Mouse (Mus musculus) layer of hippocampus, adult 8-10 months (tissue): ENCODE results near the gene Lrrc31. TPM values are rescaled to one million over a fixed set of nuclear protein-coding genes. Genes with fewer than 3 reads are reported as not detected.

Source experiments
- DNase-seq, 2 experiments: peaks; one replicate each; pipeline ENCODE4 v3.0.0; 2022; ENCODE audit warnings: low spot score in 2 of 2
- total RNA-seq, 4 experiments: library from RNA; stranded (reverse); gene quantifications; 2 replicates each; pipeline ENCODE4 v1.2.4; 2022

Gene Lrrc31
- total RNA-seq, 4 experiments from 2014 or later = 0.31 TPM; not detected in 3

- DNase-seq = no peak
Measured at GRCm38 (mm10) chr3:30690976-30691375, 8.7 kb downstream of the Lrrc31 start.

- no peak for DNase-seq
Measured at GRCm38 (mm10) chr3:30687216-30687615, 12.4 kb downstream of the Lrrc31 start.

- DNase-seq = no peak
Measured at GRCm38 (mm10) chr3:30683190-30683589, 16.5 kb downstream of the Lrrc31 start.

GRCm38 (mm10) chr3:30658486-30658885, 41.2 kb downstream of the Lrrc31 start:
- no peak for DNase-seq

- DNase-seq = no peak
Measured at GRCm38 (mm10) chr3:30655937-30656336, 43.7 kb downstream of the Lrrc31 start.

GRCm38 (mm10) chr3:30650062-30650841, 49.4 kb downstream of the Lrrc31 start:
- no peak for DNase-seq

GRCm38 (mm10) chr3:30648466-30648865, 51.2 kb downstream of the Lrrc31 start:
- no peak for DNase-seq

- no peak for DNase-seq
Measured at GRCm38 (mm10) chr3:30647440-30648090, 52.1 kb downstream of the Lrrc31 start, which contains the start of gene Lrrc34. Lrrc34 (minus strand) TSS chr3:30647869.

GRCm38 (mm10) chr3:30646761-30647160, 52.9 kb downstream of the Lrrc31 start:
- DNase-seq = no peak

GRCm38 (mm10) chr3:30644207-30644606, 55.4 kb downstream of the Lrrc31 start, which contains the start of gene Lrriq4:
Lrriq4 (plus strand) TSS chr3:30644507.
- no peak for DNase-seq

- DNase-seq = no peak
Measured at GRCm38 (mm10) chr3:30635629-30636028, 64.0 kb downstream of the Lrrc31 start.

- no peak for DNase-seq
Measured at GRCm38 (mm10) chr3:30633681-30634080, 66.0 kb downstream of the Lrrc31 start.

Other genes with a start within 250 kb of the Lrrc31 start
- gene Mecom, start 151.8 kb downstream of the Lrrc31 start, total RNA-seq = 1 to 10 TPM; 2.2 to 5.5 (median 4.5) TPM
- 1 to 10 TPM in 3 of 4 experiments, under 1 TPM in 1; 0.86 to 1.5 (median 1.1) TPM for gene Actrt3, start 99.9 kb downstream of the Lrrc31 start, total RNA-seq
- gene Mynn, start 97.8 kb downstream of the Lrrc31 start, total RNA-seq = 10 to 100 TPM; 12.5 to 23.4 (median 19.9) TPM
- gene Lrriq4, start 55.3 kb downstream of the Lrrc31 start, total RNA-seq = not detected
- under 1 TPM in 1 of 4 experiments, not detected in 3; 0.38 TPM for gene Lrrc34, start 52.0 kb downstream of the Lrrc31 start, total RNA-seq
- not detected for gene Samd7, start 46.5 kb upstream of the Lrrc31 start, total RNA-seq
- 100 to 1,000 TPM in 1 of 4 experiments, 10 to 100 TPM in 3; 90.6 to 104 (median 95.9) TPM for gene Sec62, start 93.0 kb upstream of the Lrrc31 start, total RNA-seq
- 1 to 10 TPM in 3 of 4 experiments, under 1 TPM in 1; 0.43 to 3.3 (median 2.2) TPM for gene Gpr160, start 156.1 kb upstream of the Lrrc31 start, total RNA-seq